Mouse (Mus musculus): ENCODE measurements around the gene Ptgs1.

DNA sequence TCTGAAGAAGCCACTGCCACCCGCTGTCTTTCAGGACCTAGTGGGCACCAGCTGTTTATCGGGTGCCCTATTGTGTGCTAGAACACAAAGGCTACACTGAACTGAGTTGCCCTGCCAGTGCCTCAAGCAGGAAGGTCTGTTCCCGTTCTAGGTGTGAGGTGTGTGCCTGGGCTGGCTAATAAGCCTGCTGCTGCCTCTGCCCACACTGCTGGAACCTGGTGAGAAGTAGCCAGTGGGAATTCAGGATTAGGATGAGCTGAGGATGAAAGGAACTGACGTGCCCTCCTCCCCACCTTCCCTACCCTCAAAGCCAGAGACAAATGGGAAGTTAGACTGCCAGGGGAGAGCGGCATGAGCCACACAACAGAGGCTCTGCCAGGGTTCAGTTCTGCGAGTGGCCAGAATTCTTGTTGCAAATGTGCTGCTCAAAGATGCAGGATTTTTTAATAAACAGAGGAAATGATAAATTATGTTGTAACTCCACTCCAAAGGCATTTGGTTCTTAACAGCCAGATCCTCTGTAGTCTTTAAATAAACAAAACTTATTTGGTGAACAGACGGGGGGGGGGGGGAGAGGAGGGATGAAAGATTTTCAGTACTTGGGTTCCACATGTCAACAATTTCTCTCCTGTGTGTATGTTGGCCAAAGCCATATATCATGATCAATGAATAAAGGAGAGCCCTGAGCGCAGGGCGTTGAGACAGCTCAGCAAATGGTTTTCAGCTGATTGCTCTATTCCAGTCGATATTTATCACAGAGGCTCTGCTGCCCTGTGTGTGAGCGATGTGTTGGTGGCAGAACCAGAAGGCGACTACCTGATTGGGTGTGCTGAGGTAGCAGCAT, 38.9 kb upstream of the Ptgs1 start:
- TF ChIP-seq CTCF (IDR thresholded peaks at IDR 0.05; ENCODE audit: extremely low read depth, insufficient read length, insufficient replicate concordance, low read depth, low read length) = no peak
- no peak for TF ChIP-seq POLR2A (IDR thresholded peaks at IDR 0.05; ENCODE audit: low read depth, low read length)

Data from small intestine, adult 2 months (tissue).